Mouse (Mus musculus) layer of hippocampus, postnatal 14 days (tissue): ENCODE results near the gene Srd5a1. TPM values are rescaled to one million over a fixed set of nuclear protein-coding genes. Genes with fewer than 3 reads are reported as not detected.
A peak's percentile ranks its signal among the peaks of the same experiment; 100 is the strongest.
"Not testable (repeated sequence)": the region's sequence is repeated elsewhere in the genome, so short reads cannot be mapped to it uniquely, and the experiment has no call there.

Source experiments
- DNase-seq, 2 experiments: peaks; one replicate each; pipeline ENCODE4 v3.0.0; 2021 to 2022; ENCODE audit warnings: low spot score in 2 of 2, mixed read lengths in 1 of 2
- total RNA-seq, 2 experiments: library from RNA; stranded (reverse); gene quantifications; 2 replicates each; pipeline ENCODE4 v1.2.3; 2021

The Srd5a1 gene
- total RNA-seq, 2 experiments from 2014 or later = 17.0 to 17.3 TPM

- no peak for DNase-seq
Measured at GRCm38 (mm10) chr13:69577181-69577834, 33.9 kb downstream of the Srd5a1 start.

GRCm38 (mm10) chr13:69576676-69577075 is 34.6 kb downstream of the Srd5a1 start:
- no peak for DNase-seq

GRCm38 (mm10) chr13:69572594-69572993 is 38.6 kb downstream of the Srd5a1 start:
- no peak for DNase-seq

- DNase-seq = no peak
Measured at GRCm38 (mm10) chr13:69569201-69569600, 42.0 kb downstream of the Srd5a1 start.

GRCm38 (mm10) chr13:69565401-69565800 is 45.8 kb downstream of the Srd5a1 start:
- not testable (repeated sequence) for DNase-seq

GRCm38 (mm10) chr13:69564573-69564972 is 46.7 kb downstream of the Srd5a1 start:
- DNase-seq = no peak

- no peak for DNase-seq
Measured at GRCm38 (mm10) chr13:69563905-69564304, 47.3 kb downstream of the Srd5a1 start.

GRCm38 (mm10) chr13:69562654-69563574 is 48.3 kb downstream of the Srd5a1 start:
- DNase-seq = no peak

GRCm38 (mm10) chr13:69562004-69562403 is 49.2 kb downstream of the Srd5a1 start:
- DNase-seq = no peak

GRCm38 (mm10) chr13:69559291-69559961 is 51.8 kb downstream of the Srd5a1 start:
- peak in 1 of 2 experiments; percentile 52 for DNase-seq

GRCm38 (mm10) chr13:69558098-69558660 is 53.1 kb downstream of the Srd5a1 start:
- DNase-seq = peak in 1 of 2 experiments; percentile 64

- DNase-seq = no peak
Measured at GRCm38 (mm10) chr13:69556728-69557127, 54.5 kb downstream of the Srd5a1 start.

GRCm38 (mm10) chr13:69555957-69556482 is 55.2 kb downstream of the Srd5a1 start:
- no peak for DNase-seq

- DNase-seq = no peak
Measured at GRCm38 (mm10) chr13:69555045-69555444, 56.2 kb downstream of the Srd5a1 start.

GRCm38 (mm10) chr13:69554255-69554654 is 57.0 kb downstream of the Srd5a1 start:
- no peak for DNase-seq

GRCm38 (mm10) chr13:69553024-69553423 is 58.2 kb downstream of the Srd5a1 start:
- no peak for DNase-seq

GRCm38 (mm10) chr13:69550831-69551230 is 60.4 kb downstream of the Srd5a1 start:
- no peak for DNase-seq

- DNase-seq = no peak
Measured at GRCm38 (mm10) chr13:69549980-69550379, 61.3 kb downstream of the Srd5a1 start.

- DNase-seq = no peak
Measured at GRCm38 (mm10) chr13:69547488-69548180, 63.6 kb downstream of the Srd5a1 start.

GRCm38 (mm10) chr13:69545019-69545418 is 66.2 kb downstream of the Srd5a1 start:
- DNase-seq = no peak
